Mouse (Mus musculus) CH12.LX (cell line): ENCODE results near the gene Ass1. TPM values are rescaled to one million over a fixed set of nuclear protein-coding genes. Genes with fewer than 3 reads are reported as not detected.

Source experiments
- DNase-seq: peaks from one replicate; pipeline ENCODE4 v3.0.0-alpha.2; 2013; ENCODE audit errors: extremely low read depth
- H3K27ac ChIP-seq: 2 replicates; pipeline ENCODE4 v1.5.1; 2012; ENCODE audit warnings: low read depth, mild to moderate bottlenecking, control low read depth, moderate library complexity; ENCODE audit not compliant: insufficient read depth
- H3K27me3 ChIP-seq: replicated peaks from 2 replicates; pipeline ENCODE3; 2012; ENCODE audit warnings: inconsistent platforms
- H3K36me3 ChIP-seq, 2 experiments: replicated peaks in 1 of 2; 2 replicates each; pipeline versions ENCODE3 to v1.6.1; 2012; ENCODE audit warnings: inconsistent platforms in 1 of 2, low read length in 1 of 2, mild to moderate bottlenecking in 1 of 2, mixed read lengths in 1 of 2, moderate library complexity in 1 of 2; ENCODE audit not compliant: control insufficient read depth in 1 of 2, insufficient read depth in 1 of 2
- H3K4me1 ChIP-seq, 2 experiments: 2 replicates each; pipeline ENCODE4 v1.6.1; 2012; ENCODE audit warnings: inconsistent platforms in 1 of 2, moderate library complexity in 1 of 2; ENCODE audit not compliant: insufficient read depth in 2 of 2, control insufficient read depth in 1 of 2
- H3K4me2 ChIP-seq: 2 replicates; pipeline ENCODE4 v1.6.1; 2012; ENCODE audit warnings: low read depth, mild to moderate bottlenecking, control low read depth; ENCODE audit not compliant: poor library complexity, insufficient read depth, severe bottlenecking
- H3K4me3 ChIP-seq, 3 experiments: fragments of 150-350 bp in 1 of 3; sonication (generic) in 1 of 3; replicated peaks in 1 of 3; 2 replicates each; pipeline versions ENCODE3 to v1.5.1; 2011 to 2012; ENCODE audit warnings: low read depth in 2 of 3, low read length in 2 of 3, mild to moderate bottlenecking in 2 of 3, moderate library complexity in 2 of 3, control low read depth in 1 of 3, improper control_type of control experiment in 1 of 3, inconsistent platforms in 1 of 3, mixed read lengths in 1 of 3; ENCODE audit not compliant: poor library complexity in 1 of 3
- H3K79me2 ChIP-seq: replicated peaks from 2 replicates; pipeline ENCODE4 v1.6.1; 2012; ENCODE audit warnings: mild to moderate bottlenecking, moderate library complexity; ENCODE audit not compliant: control insufficient read depth, poor library complexity, insufficient read depth, severe bottlenecking; ENCODE audit errors: extremely low read depth
- H3K9ac ChIP-seq: 2 replicates; pipeline ENCODE4 v1.6.1; 2012; ENCODE audit warnings: low read depth, mild to moderate bottlenecking, control low read depth, moderate library complexity; ENCODE audit not compliant: insufficient read depth
- H3K9me3 ChIP-seq: replicated peaks from 2 replicates; pipeline ENCODE3; 2012; ENCODE audit warnings: low read length, inconsistent platforms, mixed read lengths
- CTCF ChIP-seq, 2 experiments: IDR thresholded peaks in 1 of 2; conservative IDR thresholded peaks in 1 of 2; 2 replicates each; pipeline ENCODE4 v1.5.1; 2011 to 2012; ENCODE audit warnings: low read depth in 2 of 2, low read length in 2 of 2, improper control_type of control experiment in 1 of 2, inconsistent platforms in 1 of 2, mild to moderate bottlenecking in 1 of 2, moderate library complexity in 1 of 2
- HCFC1 ChIP-seq: IDR thresholded peaks from 2 replicates; pipeline ENCODE4 v1.6.1; 2012; ENCODE audit warnings: low read depth, mild to moderate bottlenecking, inconsistent platforms, low read length, improper control_type of control experiment
- SMC3 ChIP-seq: IDR thresholded peaks from 2 replicates; pipeline ENCODE4 v1.6.1; 2011; ENCODE audit warnings: low read depth, low read length, improper control_type of control experiment
- dilution Hi-C: fragments of 300-500 bp; cut with MboI; formaldehyde crosslinking; loops from 2 replicates; pipeline ENCODE4 v1.14.3; 2020; ENCODE audit warnings: low sequenced_read_pairs; ENCODE audit not compliant: extremely low pct_unique_long_range_greater_than_20kb, extremely low pct_ligation_motif_present
- in situ Hi-C: fragments of 300-500 bp; cut with MboI; formaldehyde crosslinking; loops from 3 replicates; pipeline ENCODE4 v1.14.3; 2019; ENCODE audit warnings: low sequenced_read_pairs, low pct_ligation_motif_present, low pct_unique_long_range_greater_than_20kb, mixed read lengths
- polyA plus RNA-seq: library from polyadenylated mRNA; unstranded; fragments of >175 nt; gene quantifications from 2 replicates; pipeline ENCODE4 v1.2.1, GENCODE M21; 2012; ENCODE audit warnings: low read depth; ENCODE audit not compliant: insufficient read length
- total RNA-seq, 2 experiments: library from RNA; depleted of rRNA; stranded (reverse); fragments of 300-350 nt in 1 of 2; fragments of >200 nt in 1 of 2; gene quantifications; 2 replicates each; pipeline ENCODE4 v1.2.3; 2012 to 2014

Ass1 gene
- total and polyA plus RNA-seq, 3 experiments: 45.1 to 211 (median 87.8) TPM

- H3K9me3 ChIP-seq: peaks cover 11% of the 10 kb centered on the region
- DNase-seq: no peak
- dilution Hi-C loops: no loop called here
- in situ Hi-C loops: no loop called here
- no peaks in the 10 kb centered on the region for H3K27me3 ChIP-seq
- H3K36me3 ChIP-seq: no peaks in the 10 kb centered on the region
- H3K4me3 ChIP-seq: no peak overlapping the region
- H3K27ac ChIP-seq: no peak overlapping the region
- TF ChIP-seq SMC3: peak; percentile 18; the same call in 1 of the 2 replicates
- TF ChIP-seq HCFC1: no peak
- peak in 1 of 2 experiments; percentile 39; a peak in 2 of 4 replicates for TF ChIP-seq CTCF (conservative IDR thresholded peaks at IDR 0.05 in 1 of 2, IDR thresholded peaks at IDR 0.05 in 1 of 2; ENCODE audit: low read depth in 2 of 2, low read length in 2 of 2)
- no peaks in the 10 kb centered on the region for H3K79me2 ChIP-seq
- H3K4me2 ChIP-seq: no peak overlapping the region
- H3K9ac ChIP-seq: no peak overlapping the region
- H3K4me1 ChIP-seq: peaks cover 3% of the 10 kb centered on the region in 2 experiments; a peak in 1 of 4 replicates
Observed at GRCm38 (mm10) chr2:31554619-31555018, 84.6 kb downstream of the Ass1 start.

Other genes with a start within 250 kb of the Ass1 start
- 0.04 TPM in 1 of 2 replicates, not detected in the other for gene Ncs1, start 224.4 kb upstream of the Ass1 start, total RNA-seq (2012; rRNA removed)
- not detected in 2 replicates for gene Ncs1, start 224.4 kb upstream of the Ass1 start, total RNA-seq (2014; rRNA removed)
- not detected in 2 replicates for gene Ncs1, start 224.4 kb upstream of the Ass1 start, polyA plus RNA-seq
- gene Hmcn2, start 155.8 kb upstream of the Ass1 start, total RNA-seq (2012; rRNA removed): 1.4 and 2.1 TPM in 2 replicates
- gene Hmcn2, start 155.8 kb upstream of the Ass1 start, total RNA-seq (2014; rRNA removed): 1.0 and 1.9 TPM in 2 replicates
- 4.3 and 5.7 TPM in 2 replicates for gene Hmcn2, start 155.8 kb upstream of the Ass1 start, polyA plus RNA-seq
- gene Fubp3, start 102.4 kb downstream of the Ass1 start, total RNA-seq (2012; rRNA removed): 33.5 and 36.8 TPM in 2 replicates
- 64.2 and 68.6 TPM in 2 replicates for gene Fubp3, start 102.4 kb downstream of the Ass1 start, total RNA-seq (2014; rRNA removed)
- 52.3 and 57.3 TPM in 2 replicates for gene Fubp3, start 102.4 kb downstream of the Ass1 start, polyA plus RNA-seq
- gene Prdm12, start 169.8 kb downstream of the Ass1 start, total RNA-seq (2012; rRNA removed): not detected in 2 replicates
- not detected in 2 replicates for gene Prdm12, start 169.8 kb downstream of the Ass1 start, total RNA-seq (2014; rRNA removed)
- not detected in 2 replicates for gene Prdm12, start 169.8 kb downstream of the Ass1 start, polyA plus RNA-seq
- 104 and 139 TPM in 2 replicates for gene Exosc2, start 200.5 kb downstream of the Ass1 start, total RNA-seq (2012; rRNA removed)
- gene Exosc2, start 200.5 kb downstream of the Ass1 start, total RNA-seq (2014; rRNA removed): 167 and 183 TPM in 2 replicates
- 110 and 134 TPM in 2 replicates for gene Exosc2, start 200.5 kb downstream of the Ass1 start, polyA plus RNA-seq
- 14.6 and 15.2 TPM in 2 replicates for gene Abl1, start 218.2 kb downstream of the Ass1 start, total RNA-seq (2012; rRNA removed)
- 9.8 and 11.2 TPM in 2 replicates for gene Abl1, start 218.2 kb downstream of the Ass1 start, total RNA-seq (2014; rRNA removed)
- gene Abl1, start 218.2 kb downstream of the Ass1 start, polyA plus RNA-seq: 19.9 and 22.4 TPM in 2 replicates